Mouse (Mus musculus): Measurements from ENCODE around the gene Lrrc75a.

DNA sequence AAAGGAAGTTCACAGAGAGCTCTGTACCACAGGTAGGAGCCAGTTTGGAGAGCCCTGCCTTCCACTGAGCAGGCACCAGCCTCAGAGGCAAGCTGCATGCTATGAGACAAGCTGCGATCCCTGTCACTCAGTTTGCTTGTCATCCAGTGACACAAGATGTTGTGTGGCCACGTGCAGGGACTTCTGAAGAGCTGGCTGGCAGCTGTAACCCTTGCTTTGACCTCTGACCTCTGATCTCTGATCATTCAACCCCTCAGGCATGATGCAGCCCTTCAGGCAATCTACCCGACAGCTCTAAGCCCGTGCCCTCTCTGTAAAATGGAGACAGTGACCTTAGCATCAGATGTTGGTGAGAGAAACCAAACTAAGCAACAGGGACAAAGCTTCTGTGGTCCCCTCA is 25.5 kb downstream of the Lrrc75a start:
- no peak for TF ChIP-seq CTCF (IDR thresholded peaks at IDR 0.05; ENCODE audit: borderline replicate concordance, control insufficient read depth, extremely low read depth, insufficient read depth, low read length, poor library complexity)
- no peak for TF ChIP-seq POLR2A (IDR thresholded peaks at IDR 0.05; ENCODE audit: control insufficient read depth, extremely low read depth, insufficient read depth, low read length, poor library complexity)
